Mouse (Mus musculus): ENCODE data around the gene Fcnb. TPM values are rescaled to one million over a fixed set of nuclear protein-coding genes. Genes with fewer than 3 reads are reported as not detected.

The Fcnb gene
- 1 to 10 TPM in 1 of 2 experiments, not detected in 1; 1.2 TPM for polyA plus RNA-seq (2017; shearing (Covaris generic))

GRCm38 (mm10) chr2:28084768-28085167 lies at the start of gene Fcnb:
TSS of gene Fcnb (minus strand) at chr2:28084885.

Other genes with a start within 250 kb of the Fcnb start
- under 1 TPM; 0.02 to 0.18 TPM for gene Col5a1, start 198.5 kb downstream of the Fcnb start, polyA plus RNA-seq (2017; shearing (Covaris generic))
- gene Olfm1, start 108.1 kb upstream of the Fcnb start, polyA plus RNA-seq (2017; shearing (Covaris generic)), result 1 to 10 TPM in 1 of 2 experiments, not detected in 1; 1.8 TPM